Mouse (Mus musculus): ENCODE measurements around the gene Ehhadh. TPM values are rescaled to one million over a fixed set of nuclear protein-coding genes. Genes with fewer than 3 reads are reported as not detected.
"Not testable (repeated sequence)": the region's sequence is repeated elsewhere in the genome, so short reads cannot be mapped to it uniquely, and the experiment has no call there.

The Ehhadh gene
- polyA plus RNA-seq, 1 experiment from 2014 or later, result 1.8 TPM

DNA sequence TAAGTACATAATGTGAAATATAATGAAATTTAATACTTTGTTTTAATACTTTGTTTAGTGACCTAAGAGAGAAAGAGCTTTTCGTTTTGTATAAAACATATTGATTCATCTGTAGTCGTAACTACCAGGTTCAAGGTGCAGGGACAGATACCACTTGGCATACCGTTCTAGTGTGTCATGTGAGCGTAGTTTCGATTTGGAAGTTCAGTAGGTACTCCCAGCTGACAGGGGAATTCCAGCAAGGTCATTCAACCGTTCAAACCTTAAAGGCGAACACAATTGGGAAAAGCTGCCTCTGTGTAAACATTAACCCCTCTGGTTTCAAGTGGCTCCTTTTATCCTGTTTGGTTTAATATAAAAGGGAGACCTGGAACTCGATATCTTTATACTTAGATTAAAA, 31.0 kb upstream of the Ehhadh start:
- no peaks in the 10 kb centered on the region for H3K27me3 ChIP-seq
- H3K27ac ChIP-seq (replicated peaks), result no peak overlapping the region
- no peak overlapping the region for H3K4me3 ChIP-seq
- H3K4me2 ChIP-seq, result no peak overlapping the region
- no peaks in the 10 kb centered on the region for H3K36me3 ChIP-seq
- 64% methylated on average over 8 of the region's 8 CpGs for WGBS
- H3K4me1 ChIP-seq (replicated peaks), result peaks cover 9% of the 10 kb centered on the region
- no peak for ATAC-seq (ENCODE audit: low read depth)
- H3K9me3 ChIP-seq, result no peaks in the 10 kb centered on the region
- H3K9ac ChIP-seq, result no peak overlapping the region

DNA sequence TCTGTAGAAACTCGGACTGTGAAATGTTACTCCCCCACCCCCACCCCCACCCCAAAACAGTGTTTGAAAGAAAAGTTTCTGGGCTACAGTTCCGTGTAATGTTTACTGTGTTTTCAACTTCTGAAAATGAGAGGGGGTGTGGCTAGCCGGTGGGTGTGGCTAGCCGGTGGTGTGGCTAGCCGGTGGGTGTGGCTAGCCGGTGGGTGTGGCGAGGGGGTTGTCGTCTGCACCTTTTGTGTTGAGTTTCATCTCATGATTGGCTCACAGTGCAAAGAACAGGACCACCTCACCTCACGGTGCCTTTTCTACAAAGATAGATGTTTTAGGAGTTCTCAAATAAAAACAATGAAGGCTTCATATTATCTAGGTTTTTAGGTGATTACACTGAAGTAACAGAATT, 30.5 kb upstream of the Ehhadh start:
- H3K27ac ChIP-seq (replicated peaks), result no peak overlapping the region
- no peak overlapping the region for H3K4me2 ChIP-seq
- no peak overlapping the region for H3K4me3 ChIP-seq
- WGBS, result 45% methylated on average over 9 of the region's 9 CpGs
- no peak for ATAC-seq (ENCODE audit: low read depth)
- H3K9ac ChIP-seq, result no peak overlapping the region
- H3K36me3 ChIP-seq, result no peaks in the 10 kb centered on the region
- H3K27me3 ChIP-seq, result no peaks in the 10 kb centered on the region
- H3K4me1 ChIP-seq (replicated peaks), result peaks cover 9% of the 10 kb centered on the region
- H3K9me3 ChIP-seq, result no peaks in the 10 kb centered on the region

DNA sequence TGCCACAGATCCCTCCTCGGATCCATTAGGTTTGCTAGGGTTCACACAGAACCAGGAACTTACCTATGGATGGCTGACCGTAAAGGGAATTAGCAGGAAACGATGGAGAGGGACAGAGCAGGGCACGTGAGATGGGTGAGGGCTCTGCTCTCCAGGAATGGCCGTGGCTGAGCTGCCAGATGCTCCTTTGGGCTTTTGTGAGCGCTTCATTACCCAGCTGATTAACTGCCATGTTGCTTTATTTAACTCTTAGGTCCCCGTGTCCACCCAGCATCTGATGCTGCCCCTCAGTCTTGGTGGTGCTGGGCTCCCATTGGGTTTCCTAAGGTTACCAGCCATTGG, 28.0 kb upstream of the Ehhadh start:
- peak overlapping the region; percentile 42 for H3K4me2 ChIP-seq

DNA sequence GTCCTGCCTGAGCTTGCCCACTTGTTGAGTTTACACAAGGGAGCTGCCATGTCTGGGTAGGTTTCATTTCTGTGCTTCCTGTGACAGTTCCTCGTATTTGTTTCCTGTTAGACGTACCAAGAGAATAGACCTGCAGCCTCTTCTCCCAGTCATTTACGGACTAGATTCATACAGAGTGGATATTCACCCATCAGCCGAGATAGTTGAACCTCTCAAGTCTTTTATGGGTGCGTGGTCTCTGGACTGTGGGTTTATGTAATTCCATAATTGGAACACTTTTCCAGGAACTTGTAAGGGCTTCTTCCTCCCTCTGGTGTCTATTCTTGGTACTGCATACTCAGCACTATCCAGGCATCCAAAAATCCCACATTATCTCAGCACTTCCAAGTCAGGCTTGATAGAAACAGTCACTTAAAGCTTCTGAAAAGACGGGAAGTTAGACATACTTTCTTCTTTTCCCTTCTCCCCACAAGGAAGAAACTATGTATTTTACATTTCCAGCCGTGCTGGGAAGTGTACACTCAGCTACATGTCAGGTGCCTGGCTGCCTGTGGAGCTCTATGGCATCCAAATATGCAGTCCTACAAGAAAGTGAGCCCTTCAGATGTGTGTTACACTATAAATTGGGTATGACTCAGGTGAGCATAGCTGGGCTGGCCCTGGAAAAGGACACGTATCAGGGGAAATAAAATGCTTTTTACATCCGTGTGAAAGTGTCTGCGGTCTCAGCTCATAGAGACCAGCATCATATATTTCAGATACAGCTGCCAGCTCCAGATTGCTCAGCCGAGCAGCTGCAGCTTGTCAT, 27.5 kb upstream of the Ehhadh start:
- peaks cover 9% of the 10 kb centered on the region for H3K4me1 ChIP-seq (replicated peaks)
- peak; percentile 73 for ATAC-seq (ENCODE audit: low read depth)
- peak overlapping the region; percentile 61; the same call in 1 of the 2 replicates for H3K27ac ChIP-seq (replicated peaks)
- H3K4me3 ChIP-seq, result peak overlapping the region; percentile 14
- peak overlapping the region; percentile 46; the same call in 1 of the 2 replicates for H3K9ac ChIP-seq
- WGBS, result 53% methylated on average over 11 of the region's 11 CpGs
- H3K4me2 ChIP-seq, result peak overlapping the region; percentile 42
- peaks cover 10% of the 10 kb centered on the region; the same call in 1 of the 2 replicates for H3K36me3 ChIP-seq
- H3K9me3 ChIP-seq, result no peaks in the 10 kb centered on the region
- H3K27me3 ChIP-seq, result no peaks in the 10 kb centered on the region

More for the DNA sequence above, 28.0 kb upstream of the Ehhadh start:
- WGBS, result 14% methylated on average over 7 of the region's 7 CpGs
- peaks cover 6% of the 10 kb centered on the region; the same call in 1 of the 2 replicates for H3K36me3 ChIP-seq
- H3K4me1 ChIP-seq (replicated peaks), result peaks cover 9% of the 10 kb centered on the region
- H3K27ac ChIP-seq (replicated peaks), result peak overlapping the region; percentile 61; the same call in 1 of the 2 replicates
- H3K4me3 ChIP-seq, result peak overlapping the region; percentile 14
- peak overlapping the region; percentile 46 for H3K9ac ChIP-seq
- no peaks in the 10 kb centered on the region for H3K27me3 ChIP-seq
- H3K9me3 ChIP-seq, result no peaks in the 10 kb centered on the region
- ATAC-seq (ENCODE audit: low read depth), result peak; percentile 71

DNA sequence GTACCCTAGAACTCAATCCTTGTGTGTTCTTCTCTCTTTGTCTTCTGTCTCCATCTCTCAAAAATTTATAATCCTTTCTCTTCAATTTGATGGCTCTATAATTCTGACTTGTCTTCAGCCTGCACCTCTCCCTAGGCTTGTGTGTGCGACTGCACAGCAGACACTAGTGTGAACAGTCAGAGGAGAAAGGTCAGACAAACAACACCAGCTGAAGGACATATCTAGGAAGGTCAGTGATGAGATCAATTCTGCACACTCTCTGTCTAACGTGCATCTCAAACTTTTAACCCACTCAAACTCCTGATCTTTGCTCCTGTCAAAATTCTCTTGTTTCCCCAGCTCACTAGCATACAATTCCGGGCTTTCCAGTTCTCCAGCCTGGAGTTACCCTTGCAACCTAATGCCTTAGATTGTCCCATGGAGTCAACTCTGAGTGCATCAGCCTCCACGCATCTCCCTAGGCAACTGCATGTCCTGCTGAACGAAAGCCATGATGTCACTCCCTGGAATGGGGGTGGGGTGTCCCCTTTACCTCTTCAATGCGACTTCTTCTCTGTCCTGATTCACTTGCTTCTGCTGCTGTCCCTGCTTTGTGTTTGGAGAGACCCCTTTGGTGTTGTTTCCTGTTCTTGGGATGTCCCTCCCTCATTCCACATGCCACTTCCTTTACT, 25.7 kb upstream of the Ehhadh start:
- Histone ChIP-seq H3K4me2 (no peak overlapping the region), H3K27ac (replicated peaks) (no peak overlapping the region), H3K27me3 (no peaks in the 10 kb centered on the region), H3K4me1 (replicated peaks) (peaks cover 9% of the 10 kb centered on the region), H3K4me3 (no peak overlapping the region), H3K9me3 (no peaks in the 10 kb centered on the region), H3K9ac (no peak overlapping the region), H3K36me3 (peaks cover 20% of the 10 kb centered on the region)
- 75% methylated on average over 6 of the region's 6 CpGs for WGBS
- no peak for ATAC-seq (ENCODE audit: low read depth)

- ATAC-seq (ENCODE audit: low read depth); H3K4me3 ChIP-seq: not testable (repeated sequence)
- WGBS, result 92% methylated on average over 7 of the region's 7 CpGs
Observed at GRCm38 (mm10) chr16:21807786-21808185, 20.2 kb upstream of the Ehhadh start.

GRCm38 (mm10) chr16:21806892-21807291, 19.3 kb upstream of the Ehhadh start:
- Histone ChIP-seq H3K27ac (replicated peaks) (no peak overlapping the region), H3K4me3 (no peak overlapping the region), H3K4me2 (no peak overlapping the region), H3K9me3 (no peaks in the 10 kb centered on the region), H3K4me1 (replicated peaks) (no peaks in the 10 kb centered on the region), H3K36me3 (peaks cover 49% of the 10 kb centered on the region), H3K27me3 (no peaks in the 10 kb centered on the region), H3K9ac (no peak overlapping the region)
- 100% methylated on average over 1 of the region's 1 CpGs for WGBS
- no peak for ATAC-seq (ENCODE audit: low read depth)

More at GRCm38 (mm10) chr16:21807786-21808185, 20.2 kb upstream of the Ehhadh start:
- not testable (repeated sequence) for H3K4me1 ChIP-seq (replicated peaks); H3K4me2 ChIP-seq; H3K9me3 ChIP-seq; H3K9ac ChIP-seq; H3K27me3 ChIP-seq; H3K27ac ChIP-seq (replicated peaks)
- H3K36me3 ChIP-seq, result peaks cover 43% of the 10 kb centered on the region

- no peak for ATAC-seq (ENCODE audit: low read depth)
- H3K9ac ChIP-seq, result no peak overlapping the region
- H3K4me3 ChIP-seq, result no peak overlapping the region
- H3K27ac ChIP-seq (replicated peaks), result no peak overlapping the region
- H3K27me3 ChIP-seq, result no peaks in the 10 kb centered on the region
- 95% methylated on average over 1 of the region's 1 CpGs for WGBS
- peaks cover 56% of the 10 kb centered on the region for H3K36me3 ChIP-seq
- no peak overlapping the region for H3K4me2 ChIP-seq
- H3K4me1 ChIP-seq (replicated peaks), result no peaks in the 10 kb centered on the region
- no peaks in the 10 kb centered on the region for H3K9me3 ChIP-seq
Observed at GRCm38 (mm10) chr16:21804258-21804657, 16.7 kb upstream of the Ehhadh start.

GRCm38 (mm10) chr16:21795071-21795470, 7.5 kb upstream of the Ehhadh start:
- H3K9ac ChIP-seq, result peak overlapping the region; percentile 82
- 11% methylated on average over 5 of the region's 5 CpGs for WGBS
- ATAC-seq (ENCODE audit: low read depth), result no peak
- H3K27ac ChIP-seq (replicated peaks), result no peak overlapping the region
- peak overlapping the region; percentile 79 for H3K4me2 ChIP-seq
- H3K9me3 ChIP-seq, result no peaks in the 10 kb centered on the region
- H3K36me3 ChIP-seq, result peaks cover 8% of the 10 kb centered on the region
- H3K27me3 ChIP-seq, result no peaks in the 10 kb centered on the region
- peak overlapping the region; percentile 88 for H3K4me3 ChIP-seq
- peaks cover 16% of the 10 kb centered on the region for H3K4me1 ChIP-seq (replicated peaks)

GRCm38 (mm10) chr16:21794697-21795045, 7.1 kb upstream of the Ehhadh start:
- ATAC-seq (ENCODE audit: low read depth), result no peak
- Histone ChIP-seq H3K4me1 (replicated peaks) (peaks cover 16% of the 10 kb centered on the region), H3K4me2 (peak overlapping the region; percentile 79), H3K27me3 (no peaks in the 10 kb centered on the region), H3K9ac (peak overlapping the region; percentile 82), H3K36me3 (peaks cover 7% of the 10 kb centered on the region), H3K27ac (replicated peaks) (peak overlapping the region; percentile 93), H3K9me3 (no peaks in the 10 kb centered on the region), H3K4me3 (peak overlapping the region; percentile 88)
- under 1% methylated on average over 14 of the region's 14 CpGs for WGBS

DNA sequence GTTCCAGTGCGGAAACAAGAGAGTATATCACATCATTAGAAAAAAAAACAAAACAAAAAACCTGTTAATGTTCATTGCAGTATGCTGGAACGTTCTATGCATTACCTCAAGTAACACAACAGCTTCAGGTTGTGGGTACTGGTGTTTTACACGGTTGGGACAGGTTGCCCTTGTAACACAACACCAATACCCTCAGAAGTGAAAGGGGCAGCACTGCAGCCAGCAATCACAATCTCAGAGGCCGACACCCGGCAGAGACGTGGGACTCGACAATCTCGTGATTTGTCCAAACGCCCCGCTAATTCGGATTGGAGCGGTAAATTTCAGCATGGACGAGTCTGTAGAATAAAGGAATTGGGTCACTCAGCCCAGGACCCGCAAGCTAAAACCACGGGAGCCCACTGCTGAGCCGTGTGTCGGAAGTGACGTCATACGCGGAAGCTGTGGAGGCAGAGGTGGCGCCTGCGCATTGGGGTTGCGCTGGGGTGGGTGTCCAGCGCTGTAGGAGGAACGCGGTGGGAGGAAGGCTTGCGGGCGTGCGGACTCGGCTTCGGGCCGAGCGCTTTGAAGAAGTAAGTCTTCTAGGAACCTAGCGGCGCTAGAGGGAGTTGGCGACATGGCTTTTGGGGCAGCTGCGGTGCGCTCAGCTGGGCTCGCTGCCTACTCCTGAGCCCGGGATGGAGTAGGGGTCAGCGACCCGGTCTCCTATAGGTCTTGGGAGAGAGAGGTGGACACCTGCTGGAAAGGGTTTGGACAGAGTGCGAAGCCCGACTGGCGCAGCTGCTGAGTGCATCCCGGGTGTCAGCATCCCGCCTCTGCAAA, 6.5 kb upstream of the Ehhadh start, which contains the start of gene Map3k13:
Map3k13 (plus strand) TSS at position 472 of the 822 bp plus-strand sequence.
- peak within 1 kb of the TSS; percentile 82 for H3K9ac ChIP-seq
- H3K4me3 ChIP-seq, result peak within 1 kb of the TSS; percentile 88
- H3K4me1 ChIP-seq (replicated peaks), result peaks cover 16% of the 10 kb centered on the region
- peak within 1 kb of the TSS; percentile 79 for H3K4me2 ChIP-seq
- no peaks in the 10 kb centered on the region for H3K9me3 ChIP-seq
- peaks cover 1% of the 10 kb centered on the region for H3K36me3 ChIP-seq
- H3K27ac ChIP-seq (replicated peaks), result peak within 1 kb of the TSS; percentile 93
- no peaks in the 10 kb centered on the region for H3K27me3 ChIP-seq
- peak; percentile 99 for ATAC-seq (ENCODE audit: low read depth)
- 2% methylated on average over 47 of the region's 47 CpGs for WGBS
